Mouse (Mus musculus) hindbrain, embryonic 13.5 days (tissue): ENCODE data around the gene Mob3c. TPM values are rescaled to one million over a fixed set of nuclear protein-coding genes. Genes with fewer than 3 reads are reported as not detected.

Source experiments
- ATAC-seq: fragments of 200-750 bp; cut with Nextera tagmentation; 2 replicates; pipeline ENCODE4 v1.8.0; 2017; ENCODE audit warnings: moderate TSS enrichment; ENCODE audit not compliant: low FRiP score
- H3K27ac ChIP-seq: fragments of 300-500 bp; sonication (generic); 2 replicates; pipeline ENCODE4 v1.5.1; 2015; ENCODE audit warnings: inconsistent platforms, mild to moderate bottlenecking, moderate library complexity
- H3K27me3 ChIP-seq: fragments of 300-500 bp; sonication (generic); 2 replicates; pipeline ENCODE4 v1.6.1; 2015; ENCODE audit warnings: mild to moderate bottlenecking, inconsistent platforms
- H3K36me3 ChIP-seq: fragments of 300-500 bp; sonication (generic); 2 replicates; pipeline ENCODE4 v1.6.1; 2015; ENCODE audit warnings: mild to moderate bottlenecking, inconsistent platforms
- H3K4me1 ChIP-seq: fragments of 300-500 bp; sonication (generic); replicated peaks from 2 replicates; pipeline ENCODE4 v1.6.1; 2015; ENCODE audit warnings: inconsistent platforms
- H3K4me2 ChIP-seq: fragments of 300-500 bp; sonication (generic); 2 replicates; pipeline ENCODE4 v1.6.1; 2015; ENCODE audit warnings: inconsistent platforms, mild to moderate bottlenecking, moderate library complexity
- H3K4me3 ChIP-seq: fragments of 300-500 bp; sonication (generic); 2 replicates; pipeline ENCODE4 v1.5.1; 2015; ENCODE audit warnings: mild to moderate bottlenecking, inconsistent platforms
- H3K9ac ChIP-seq: fragments of 300-500 bp; sonication (generic); 2 replicates; pipeline ENCODE4 v1.6.1; 2015; ENCODE audit warnings: mild to moderate bottlenecking, inconsistent platforms
- H3K9me3 ChIP-seq: fragments of 300-500 bp; sonication (generic); 2 replicates; pipeline ENCODE4 v1.6.1; 2016; ENCODE audit warnings: inconsistent platforms
- WGBS: fragments of 180-500 bp; shearing (Covaris S2); methylation state at CpG from one replicate; pipeline ENCODE4 v1.1.7; 2015; 5-methylcytosine and 5-hydroxymethylcytosine counted together
- polyA plus RNA-seq: library from polyadenylated mRNA; unstranded; fragments of >200 nt; fragmentation: Nextera tagmentation; extraction: Ambion mirVana; gene quantifications from 2 replicates; pipeline ENCODE4 v1.2.1, GENCODE M21; 2015

Mob3c gene
- polyA plus RNA-seq, 1 experiment from 2014 or later: 4.8 TPM

DNA sequence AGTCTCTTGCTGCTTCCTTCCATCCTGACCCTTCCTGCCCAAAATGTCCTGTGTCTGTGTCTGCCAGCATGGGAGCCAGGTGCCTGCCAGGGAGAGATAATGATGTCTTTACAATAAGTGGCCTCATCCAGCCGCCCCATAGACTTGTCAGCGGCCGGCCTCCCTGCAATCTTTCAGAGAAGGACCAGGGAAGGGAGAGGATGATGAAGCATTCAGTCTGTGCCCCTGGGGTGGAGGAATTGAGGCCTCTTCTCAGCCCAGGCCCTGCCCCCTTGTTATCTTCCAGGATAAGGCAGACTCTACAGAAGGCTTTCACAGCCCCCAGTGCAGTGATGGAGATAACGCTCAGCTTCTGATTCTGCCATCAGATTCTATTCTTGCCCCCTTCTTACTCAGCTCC, 28.4 kb downstream of the Mob3c start:
- H3K27ac ChIP-seq: peak overlapping the region; percentile 61; the same call in 1 of the 2 replicates
- H3K9ac ChIP-seq: peak overlapping the region; percentile 61
- peaks cover 36% of the 10 kb centered on the region for H3K36me3 ChIP-seq
- H3K4me1 ChIP-seq: peaks cover 27% of the 10 kb centered on the region
- no peak overlapping the region for H3K4me3 ChIP-seq
- no peaks in the 10 kb centered on the region; the same call in 1 of the 2 replicates for H3K27me3 ChIP-seq
- 49% methylated on average over 4 of the region's 4 CpGs for WGBS
- ATAC-seq: peak; percentile 31; the same call in 1 of the 2 replicates
- no peaks in the 10 kb centered on the region for H3K9me3 ChIP-seq
- H3K4me2 ChIP-seq: no peak overlapping the region

DNA sequence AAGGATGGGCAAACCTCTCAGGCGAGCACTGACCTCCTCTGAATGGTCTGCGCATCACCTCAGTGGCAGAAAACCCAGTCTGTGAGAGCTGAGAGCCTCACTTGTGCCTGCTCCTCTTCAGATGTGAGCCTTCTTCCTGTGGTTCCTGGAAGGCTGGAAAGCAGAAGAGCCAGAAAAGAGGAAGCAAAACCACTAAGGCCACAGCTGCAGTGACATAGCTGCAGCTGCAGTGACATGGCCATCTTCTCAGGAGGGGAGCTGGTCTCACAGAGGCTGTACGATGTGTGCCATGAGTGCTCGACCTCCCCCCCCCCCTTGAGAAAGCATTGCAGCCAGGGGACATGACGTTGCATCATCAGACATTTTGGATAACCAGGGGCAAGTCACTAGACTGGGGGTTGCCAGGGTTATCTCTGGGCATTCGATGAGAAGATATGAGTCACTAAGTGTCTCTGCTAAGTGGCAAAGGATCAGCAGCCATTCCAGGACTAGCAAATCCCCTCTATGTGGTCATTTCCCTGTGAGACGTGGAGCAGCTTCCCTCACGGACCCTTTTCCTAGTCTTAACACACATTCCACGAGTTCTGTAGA, 29.5 kb downstream of the Mob3c start:
- Histone ChIP-seq H3K9me3 (no peaks in the 10 kb centered on the region), H3K36me3 (peaks cover 36% of the 10 kb centered on the region), H3K4me1 (peaks cover 27% of the 10 kb centered on the region), H3K9ac (no peak overlapping the region), H3K27me3 (no peaks in the 10 kb centered on the region; the same call in 1 of the 2 replicates), H3K27ac (peak overlapping the region; percentile 44; the same call in 1 of the 2 replicates), H3K4me3 (no peak overlapping the region), H3K4me2 (no peak overlapping the region)
- no peak for ATAC-seq
- WGBS: 86% methylated on average over 9 of the region's 9 CpGs

DNA sequence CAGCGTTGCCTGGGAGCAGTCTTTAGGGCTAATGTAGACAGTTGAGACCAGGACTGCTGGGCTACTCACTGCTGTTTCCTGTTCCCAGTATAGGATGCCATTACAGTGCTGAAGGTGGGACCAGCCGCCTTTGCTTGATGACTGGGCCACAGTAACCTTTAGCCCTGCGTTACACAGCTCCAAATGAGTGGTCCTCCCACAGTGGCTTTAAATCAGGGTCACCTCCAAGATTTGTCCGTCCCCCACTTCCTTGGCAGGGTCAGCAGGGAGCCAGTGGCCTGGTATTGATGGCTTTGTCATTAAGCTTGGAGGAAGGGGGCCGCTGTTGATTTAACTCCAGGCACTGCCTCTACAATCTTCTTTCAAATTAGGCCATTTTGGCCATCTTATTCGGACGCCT, 35.5 kb downstream of the Mob3c start:
- Histone ChIP-seq H3K4me3 (no peak overlapping the region), H3K27ac (no peak overlapping the region), H3K27me3 (no peaks in the 10 kb centered on the region), H3K9ac (no peak overlapping the region), H3K4me2 (no peak overlapping the region), H3K4me1 (peaks cover 17% of the 10 kb centered on the region), H3K36me3 (peaks cover 37% of the 10 kb centered on the region), H3K9me3 (no peaks in the 10 kb centered on the region)
- 64% methylated on average over 7 of the region's 7 CpGs for WGBS
- no peak for ATAC-seq

DNA sequence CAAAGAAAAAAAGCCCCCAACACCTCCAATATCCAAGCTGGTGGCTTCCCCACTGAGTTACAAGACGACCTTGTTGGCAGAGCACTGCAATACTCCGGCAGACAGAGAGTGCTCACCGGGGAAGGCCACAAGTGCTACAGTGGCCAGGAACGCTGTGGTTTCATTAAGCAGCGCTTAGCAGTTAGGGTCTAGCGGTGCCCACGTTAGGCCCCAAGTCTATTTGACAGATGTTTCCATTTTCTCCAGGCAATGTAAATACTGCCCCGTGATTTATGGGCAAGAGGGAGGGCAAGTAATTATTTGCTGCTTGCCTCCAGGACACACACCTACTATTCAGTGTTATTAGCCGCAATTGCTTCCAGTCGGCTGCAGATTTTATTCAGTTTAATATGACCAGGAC, 36.0 kb downstream of the Mob3c start:
- no peak overlapping the region for H3K4me2 ChIP-seq
- no peak overlapping the region for H3K27ac ChIP-seq
- H3K9ac ChIP-seq: no peak overlapping the region
- H3K9me3 ChIP-seq: no peaks in the 10 kb centered on the region
- peaks cover 37% of the 10 kb centered on the region for H3K36me3 ChIP-seq
- peaks cover 21% of the 10 kb centered on the region for H3K4me1 ChIP-seq
- ATAC-seq: no peak
- WGBS: 36% methylated on average over 10 of the region's 10 CpGs
- no peaks in the 10 kb centered on the region for H3K27me3 ChIP-seq
- no peak overlapping the region for H3K4me3 ChIP-seq

DNA sequence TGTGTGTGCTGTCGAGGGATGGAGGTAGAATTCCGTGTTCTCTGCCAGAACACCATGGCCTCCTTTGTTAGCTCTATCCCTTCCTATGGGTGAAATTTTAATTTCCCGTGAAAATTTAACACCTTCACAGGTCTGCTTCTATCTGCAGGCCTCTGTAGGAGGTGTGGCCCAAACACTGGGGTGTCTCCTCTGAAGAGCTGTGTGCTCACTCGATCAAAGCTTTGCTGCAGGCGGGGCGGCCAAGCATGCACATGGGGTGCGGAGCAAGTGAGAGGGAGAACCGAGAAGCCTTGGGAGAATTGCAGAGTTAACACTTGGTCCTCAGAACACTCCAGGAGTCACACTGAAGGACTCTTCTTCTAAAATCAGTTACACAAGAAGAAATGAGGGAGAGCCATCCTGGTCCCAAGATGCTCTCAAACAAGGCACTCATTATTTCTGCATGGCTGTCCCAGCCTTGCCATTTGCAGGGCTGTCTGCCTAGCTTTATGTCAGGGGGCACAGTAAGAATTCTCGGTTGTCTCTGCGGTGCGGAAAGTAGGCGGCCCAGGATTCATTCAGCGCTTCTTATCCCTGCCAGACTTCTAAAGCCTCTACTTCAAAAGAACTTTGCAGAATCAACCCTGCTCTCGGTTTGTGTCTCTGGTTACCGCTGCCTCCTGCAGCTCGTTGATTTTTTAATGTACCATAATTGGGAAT, 41.8 kb downstream of the Mob3c start:
- Histone ChIP-seq H3K4me2 (no peak overlapping the region), H3K27me3 (no peaks in the 10 kb centered on the region), H3K4me3 (no peak overlapping the region), H3K4me1 (peaks cover 27% of the 10 kb centered on the region), H3K27ac (peak overlapping the region; percentile 40; the same call in 1 of the 2 replicates), H3K9ac (no peak overlapping the region), H3K9me3 (no peaks in the 10 kb centered on the region), H3K36me3 (peaks cover 30% of the 10 kb centered on the region)
- 20% methylated on average over 16 of the region's 16 CpGs for WGBS
- 0 out of 2 replicates have a peak, but pooled peaks have one; percentile 7 for ATAC-seq

DNA sequence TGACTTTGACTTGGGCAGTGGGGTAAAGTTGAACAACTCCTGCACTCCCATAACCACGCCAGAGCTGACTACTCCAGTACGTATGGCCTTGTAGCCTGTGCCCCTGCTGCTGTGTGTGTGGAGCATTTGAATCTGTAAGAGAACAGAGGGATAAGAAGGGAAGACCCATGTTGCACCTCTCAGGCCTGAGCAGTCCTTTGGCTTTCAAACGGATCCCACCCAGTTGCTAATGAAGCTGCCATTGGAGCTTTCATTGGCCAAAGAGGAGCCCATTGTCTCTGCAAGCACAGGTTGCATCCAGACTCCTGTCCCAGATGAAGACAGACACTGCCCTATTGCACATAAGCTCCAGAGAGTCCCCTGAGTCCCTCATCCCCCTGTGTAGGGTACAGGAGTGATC, 45.3 kb downstream of the Mob3c start:
- Histone ChIP-seq H3K36me3 (peaks cover 37% of the 10 kb centered on the region), H3K27me3 (no peaks in the 10 kb centered on the region), H3K4me2 (no peak overlapping the region), H3K9me3 (no peaks in the 10 kb centered on the region), H3K4me3 (no peak overlapping the region), H3K27ac (no peak overlapping the region), H3K9ac (no peak overlapping the region), H3K4me1 (peaks cover 34% of the 10 kb centered on the region)
- no peak for ATAC-seq
- WGBS: 74% methylated on average over 3 of the region's 3 CpGs

DNA sequence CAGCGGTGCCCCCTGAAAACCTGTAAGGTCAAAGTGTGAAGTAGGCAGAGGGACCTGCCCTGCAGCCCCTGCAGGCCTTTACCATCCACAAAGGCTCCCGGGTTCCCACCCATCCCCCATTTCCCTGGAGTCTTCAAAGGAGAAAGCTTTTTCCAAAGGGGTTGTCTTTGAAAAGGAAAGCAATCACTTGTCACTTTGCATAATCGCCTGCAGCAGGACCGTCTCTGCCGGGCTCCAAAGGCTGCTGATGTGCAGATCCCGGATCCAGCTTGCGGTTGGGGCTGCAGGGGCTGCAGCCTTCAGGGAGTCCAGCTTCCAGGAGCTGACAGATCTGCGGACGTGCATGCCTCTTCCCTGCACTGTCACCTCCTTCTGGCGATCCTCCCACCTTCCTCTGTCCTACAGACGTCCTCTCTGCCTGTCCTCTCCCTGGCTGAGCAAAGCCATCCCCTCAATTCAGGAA, 50.4 kb downstream of the Mob3c start:
- no peaks in the 10 kb centered on the region for H3K9me3 ChIP-seq
- peaks cover 50% of the 10 kb centered on the region for H3K4me1 ChIP-seq
- peak overlapping the region; percentile 21 for H3K9ac ChIP-seq
- H3K36me3 ChIP-seq: peaks cover 25% of the 10 kb centered on the region
- no peaks in the 10 kb centered on the region for H3K27me3 ChIP-seq
- WGBS: 3% methylated on average over 11 of the region's 11 CpGs
- peak overlapping the region; percentile 71 for H3K27ac ChIP-seq
- peak overlapping the region; percentile 34 for H3K4me2 ChIP-seq
- peak; percentile 54 for ATAC-seq
- H3K4me3 ChIP-seq: no peak overlapping the region

DNA sequence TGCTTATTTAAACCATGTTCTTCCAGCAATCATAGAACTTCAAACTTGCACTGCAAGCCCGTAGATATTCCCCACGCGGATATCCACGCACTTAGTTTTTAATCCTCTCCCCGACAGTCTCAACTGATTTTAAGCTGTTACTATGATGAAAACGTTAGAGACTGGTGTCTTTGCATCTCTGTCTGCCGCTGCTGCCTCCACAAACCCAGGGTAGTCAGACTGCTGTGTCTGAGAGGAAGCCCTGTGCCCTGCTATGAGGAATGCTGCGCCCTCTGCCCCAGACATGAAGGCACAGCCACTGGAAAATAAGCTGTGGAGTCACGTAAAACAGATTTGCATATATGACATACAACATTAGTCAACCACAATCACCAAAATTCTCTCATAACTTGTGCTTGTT, 50.9 kb downstream of the Mob3c start:
- Histone ChIP-seq H3K4me3 (no peak overlapping the region), H3K4me2 (no peak overlapping the region), H3K27me3 (no peaks in the 10 kb centered on the region), H3K4me1 (peaks cover 50% of the 10 kb centered on the region), H3K9me3 (no peaks in the 10 kb centered on the region), H3K9ac (no peak overlapping the region; the same call in 1 of the 2 replicates), H3K27ac (peak overlapping the region; percentile 71; the same call in 1 of the 2 replicates), H3K36me3 (peaks cover 21% of the 10 kb centered on the region)
- ATAC-seq: no peak
- 37% methylated on average over 9 of the region's 9 CpGs for WGBS

DNA sequence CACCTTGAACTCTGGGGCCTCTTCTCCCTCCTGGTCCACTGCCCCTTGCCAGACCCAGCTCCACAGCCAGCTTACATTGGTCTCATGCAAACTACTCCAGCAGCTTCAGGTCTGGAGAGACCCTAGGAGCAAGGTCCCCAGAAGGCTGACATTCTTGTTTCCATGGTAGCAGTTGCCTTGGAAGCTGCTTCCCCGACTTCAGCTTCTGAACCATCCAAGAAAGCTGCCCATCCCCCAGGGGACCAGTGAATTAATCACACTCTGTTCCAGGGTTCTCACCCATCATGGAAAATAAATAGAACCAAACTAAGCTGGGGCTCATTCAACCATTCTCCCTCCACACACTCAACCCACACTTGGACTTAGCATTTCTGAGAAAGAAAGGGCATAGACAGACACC, 53.3 kb downstream of the Mob3c start:
- no peak overlapping the region for H3K4me2 ChIP-seq
- peak overlapping the region; percentile 20 for H3K27ac ChIP-seq
- H3K9me3 ChIP-seq: no peaks in the 10 kb centered on the region
- WGBS: 0% methylated on average over 1 of the region's 1 CpGs
- H3K9ac ChIP-seq: no peak overlapping the region
- H3K4me3 ChIP-seq: no peak overlapping the region
- ATAC-seq: peak; percentile 50
- no peaks in the 10 kb centered on the region for H3K36me3 ChIP-seq
- H3K4me1 ChIP-seq: peaks cover 59% of the 10 kb centered on the region
- no peaks in the 10 kb centered on the region for H3K27me3 ChIP-seq

DNA sequence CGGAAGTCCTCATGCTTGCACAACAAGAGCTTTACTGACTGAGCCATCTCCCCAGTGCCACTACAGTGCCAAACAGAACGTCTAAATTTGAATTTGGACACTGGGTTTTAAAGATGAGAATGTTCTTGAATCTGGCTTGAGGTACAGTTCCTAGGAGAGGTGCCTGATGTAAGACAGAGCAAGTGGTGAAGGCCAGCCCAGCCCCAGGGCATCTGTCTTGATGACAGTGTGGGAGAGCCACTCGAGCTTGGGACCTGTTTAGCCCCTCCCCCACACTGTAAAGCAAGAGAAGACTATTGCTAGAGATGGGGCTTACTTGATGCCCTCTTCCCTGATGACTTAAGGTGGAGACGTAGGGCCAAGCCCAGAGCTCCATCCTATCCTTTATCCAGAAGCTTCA, 54.3 kb downstream of the Mob3c start:
- peaks cover 59% of the 10 kb centered on the region for H3K4me1 ChIP-seq
- H3K9me3 ChIP-seq: no peaks in the 10 kb centered on the region

DNA sequence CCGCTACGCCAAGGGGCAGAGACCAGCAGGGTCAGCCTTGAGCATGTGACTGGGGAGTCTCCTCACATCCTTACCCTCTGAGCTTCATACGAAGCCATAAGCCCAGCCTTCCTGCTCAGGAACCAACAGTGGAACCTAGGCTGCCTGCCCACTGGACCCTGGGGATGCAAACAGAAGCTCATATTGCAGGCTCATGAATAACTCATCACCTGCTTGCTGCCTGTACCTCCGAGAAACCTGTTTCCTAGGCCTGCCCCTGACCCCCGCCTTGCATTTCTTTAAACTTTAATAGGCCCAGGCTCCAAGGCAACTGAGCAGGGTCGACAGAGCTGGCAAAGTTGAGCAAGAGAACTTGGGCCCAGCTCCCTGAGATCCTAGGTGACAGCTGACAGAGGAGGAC, 56.1 kb downstream of the Mob3c start, which contains the start of gene Kncn:
Kncn (plus strand) TSS at position 379 of the 400 bp plus-strand sequence.
- no peak for ATAC-seq
- Histone ChIP-seq H3K4me1 (peaks cover 41% of the 10 kb centered on the region), H3K4me2 (no peak within 1 kb of the TSS), H3K27me3 (peaks cover 6% of the 10 kb centered on the region), H3K27ac (no peak within 1 kb of the TSS), H3K9ac (no peak within 1 kb of the TSS), H3K4me3 (no peak within 1 kb of the TSS), H3K9me3 (no peaks in the 10 kb centered on the region), H3K36me3 (no peaks in the 10 kb centered on the region)
- WGBS: 68% methylated on average over 6 of the region's 6 CpGs

More for the DNA sequence above, 54.3 kb downstream of the Mob3c start:
- Histone ChIP-seq H3K9ac (no peak overlapping the region), H3K27me3 (peaks cover 3% of the 10 kb centered on the region; the same call in 1 of the 2 replicates), H3K4me2 (no peak overlapping the region), H3K27ac (no peak overlapping the region), H3K4me3 (no peak overlapping the region), H3K36me3 (no peaks in the 10 kb centered on the region)
- 58% methylated on average over 4 of the region's 4 CpGs for WGBS
- no peak for ATAC-seq
